In the genomic region with DNA sequence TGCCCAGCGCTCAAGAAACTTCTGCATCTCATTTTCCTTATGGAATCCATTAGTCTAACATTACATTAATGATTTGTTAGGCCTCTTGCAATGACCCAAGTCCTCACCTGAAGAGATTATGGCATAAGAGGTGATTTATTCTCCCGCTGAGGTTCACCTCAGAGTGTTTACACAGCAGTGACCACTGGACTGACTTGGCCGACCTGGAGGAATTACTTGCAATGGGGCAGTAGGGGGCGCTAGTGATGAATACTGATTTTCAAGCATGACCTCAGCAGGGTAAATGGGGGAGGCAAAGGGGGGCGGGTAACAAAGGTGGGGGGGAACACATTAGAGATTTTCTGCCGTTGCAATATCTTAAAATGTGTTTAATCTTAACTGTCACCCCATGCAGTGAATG, we compare ENCODE assay signal across 11 mouse cellular contexts.
DNase-seq lines count a peak whose midpoint lies in the region; ATAC-seq and TF ChIP-seq lines count a peak whose summit lies in the region.
"Had no signal": no experiment of that assay in that cellular context is flagged by ENCODE, and none has a peak within 500 bp of the region (broad histone marks: within the 10 kb centered on the region; RNA-seq: fewer than 3 reads in every experiment).

No protein-coding gene starts in this region.

- H3K9ac ChIP-seq in forebrain, postnatal 0 days, result no peak overlapping the region
- H3K9ac ChIP-seq in forebrain, embryonic 12.5 days, result no peak overlapping the region
- H3K9ac ChIP-seq in lung, embryonic 14.5 days, result no peak overlapping the region
- H3K9ac ChIP-seq: heart, embryonic 12.5 days had no signal

- no peaks in the 10 kb centered on the region; the same call in 1 of the 2 replicates for H3K4me1 ChIP-seq in forebrain, postnatal 0 days (ENCODE audit: insufficient read depth)
- no peaks in the 10 kb centered on the region for H3K4me1 ChIP-seq in forebrain, embryonic 12.5 days
- H3K4me1 ChIP-seq in lung, embryonic 14.5 days (ENCODE audit: insufficient read depth), result no peaks in the 10 kb centered on the region
- no peaks in the 10 kb centered on the region for H3K4me1 ChIP-seq in testis, adult 2 months (ENCODE audit: control insufficient read depth, insufficient read depth, low read length)
- H3K4me1 ChIP-seq: heart, embryonic 12.5 days had no signal

- H3K27me3 ChIP-seq in forebrain, postnatal 0 days (ENCODE audit: insufficient read depth, low read length), result no peaks in the 10 kb centered on the region
- no peaks in the 10 kb centered on the region for H3K27me3 ChIP-seq in forebrain, embryonic 12.5 days
- H3K27me3 ChIP-seq in lung, embryonic 14.5 days (ENCODE audit: insufficient read depth, low read length), result no peaks in the 10 kb centered on the region
- no peaks in the 10 kb centered on the region for H3K27me3 ChIP-seq in testis, adult 2 months (ENCODE audit: control insufficient read depth, insufficient read depth, low read length)
- H3K27me3 ChIP-seq: heart, embryonic 12.5 days had no signal

- TF ChIP-seq CTCF in forebrain, postnatal 0 days (IDR thresholded peaks at IDR 0.05; ENCODE audit: low read depth), result peak; percentile 21; the same call in 1 of the 2 replicates
- no peak for TF ChIP-seq CTCF in lung, embryonic 14.5 days (IDR thresholded peaks at IDR 0.05; ENCODE audit: low read depth)
- TF ChIP-seq CTCF in testis, adult 2 months (IDR thresholded peaks at IDR 0.05; ENCODE audit: control insufficient read depth, insufficient read depth, insufficient replicate concordance, low read depth, low read length), result peak; percentile 65; the same call in 1 of the 2 replicates

- no peak for TF ChIP-seq POLR2A in testis, adult 2 months (IDR thresholded peaks at IDR 0.05; ENCODE audit: control insufficient read depth, low read depth, low read length)

- no peak for DNase-seq in forebrain, postnatal 0 days
- DNase-seq in lung, embryonic 14.5 days, result peak; percentile 8
- DNase-seq in lung, postnatal 4 days, result no peak
- DNase-seq in embryo, embryonic 9.5 days (ENCODE audit: extremely low spot score), result peak; percentile 14
- DNase-seq in right cerebral cortex, postnatal 36 days (ENCODE audit: low spot score in 2 of 2), result no peak
- no peak for DNase-seq in ovary, postnatal 14 days (ENCODE audit: low spot score)
- DNase-seq: layer of hippocampus, adult 9-11 months had no signal

- H3K4me3 ChIP-seq in forebrain, postnatal 0 days (ENCODE audit: low read depth, low read length), result no peak overlapping the region
- no peak overlapping the region for H3K4me3 ChIP-seq in forebrain, embryonic 12.5 days (replicated peaks)
- H3K4me3 ChIP-seq in lung, embryonic 14.5 days (ENCODE audit: low read depth, low read length), result no peak overlapping the region
- no peak overlapping the region for H3K4me3 ChIP-seq in testis, adult 2 months (ENCODE audit: control insufficient read depth, low read depth, low read length)
- H3K4me3 ChIP-seq: heart, embryonic 12.5 days had no signal

- no peaks in the 10 kb centered on the region for H3K9me3 ChIP-seq in forebrain, postnatal 0 days (ENCODE audit: low read length)
- H3K9me3 ChIP-seq in forebrain, embryonic 12.5 days, result no peaks in the 10 kb centered on the region
- H3K9me3 ChIP-seq in lung, embryonic 14.5 days (ENCODE audit: low read depth, low read length), result peaks cover 4% of the 10 kb centered on the region; the same call in 1 of the 2 replicates
- H3K9me3 ChIP-seq: heart, embryonic 12.5 days had no signal

- WGBS in forebrain, postnatal 0 days, result 63% methylated on average over 6 of the region's 6 CpGs
- WGBS in forebrain, embryonic 12.5 days, result 64% methylated on average over 6 of the region's 6 CpGs
- 44% methylated on average over 6 of the region's 6 CpGs for WGBS in lung, embryonic 14.5 days

- no peak for ATAC-seq in forebrain, postnatal 0 days
- no peak for ATAC-seq in forebrain, embryonic 12.5 days (ENCODE audit: low FRiP score)
- no peak for ATAC-seq in lung, embryonic 14.5 days (ENCODE audit: insufficient read depth)

- no peak overlapping the region for H3K27ac ChIP-seq in forebrain, postnatal 0 days (ENCODE audit: low read depth, low read length)
- no peak overlapping the region for H3K27ac ChIP-seq in forebrain, embryonic 12.5 days
- H3K27ac ChIP-seq in lung, embryonic 14.5 days (ENCODE audit: low read depth), result no peak overlapping the region
- H3K27ac ChIP-seq in testis, adult 2 months (ENCODE audit: control insufficient read depth, insufficient read depth, low read depth, low read length), result no peak overlapping the region
- H3K27ac ChIP-seq: macrophage had no signal

- H3K4me2 ChIP-seq in forebrain, postnatal 0 days (ENCODE audit: low read depth), result no peak overlapping the region
- no peak overlapping the region for H3K4me2 ChIP-seq in forebrain, embryonic 12.5 days
- H3K4me2 ChIP-seq in lung, embryonic 14.5 days, result no peak overlapping the region
- H3K4me2 ChIP-seq: heart, embryonic 12.5 days had no signal

- H3K36me3 ChIP-seq in forebrain, postnatal 0 days (ENCODE audit: insufficient read depth), result no peaks in the 10 kb centered on the region
- no peaks in the 10 kb centered on the region for H3K36me3 ChIP-seq in forebrain, embryonic 12.5 days (replicated peaks)
- H3K36me3 ChIP-seq in lung, embryonic 14.5 days (ENCODE audit: insufficient read depth), result no peaks in the 10 kb centered on the region
- no peaks in the 10 kb centered on the region for H3K36me3 ChIP-seq in testis, adult 2 months (ENCODE audit: control insufficient read depth, insufficient read depth, low read length)
- H3K36me3 ChIP-seq: heart, embryonic 12.5 days had no signal

Comparison
In these comparisons a context has a peak if more than half of its experiments do, and no peak if none do; other contexts are left out.
1. DNase-seq: peak in lung, embryonic 14.5 days (single experiment) and embryo, embryonic 9.5 days (single experiment); none in forebrain, postnatal 0 days (single experiment), lung, postnatal 4 days (0 of 2), right cerebral cortex, postnatal 36 days (0 of 2) and ovary, postnatal 14 days (single experiment).